Mouse (Mus musculus): Measurements from ENCODE around the gene Cenpm.
"Not testable (repeated sequence)": the region's sequence is repeated elsewhere in the genome, so short reads cannot be mapped to it uniquely, and the experiment has no call there.

Gene Cenpm

DNA sequence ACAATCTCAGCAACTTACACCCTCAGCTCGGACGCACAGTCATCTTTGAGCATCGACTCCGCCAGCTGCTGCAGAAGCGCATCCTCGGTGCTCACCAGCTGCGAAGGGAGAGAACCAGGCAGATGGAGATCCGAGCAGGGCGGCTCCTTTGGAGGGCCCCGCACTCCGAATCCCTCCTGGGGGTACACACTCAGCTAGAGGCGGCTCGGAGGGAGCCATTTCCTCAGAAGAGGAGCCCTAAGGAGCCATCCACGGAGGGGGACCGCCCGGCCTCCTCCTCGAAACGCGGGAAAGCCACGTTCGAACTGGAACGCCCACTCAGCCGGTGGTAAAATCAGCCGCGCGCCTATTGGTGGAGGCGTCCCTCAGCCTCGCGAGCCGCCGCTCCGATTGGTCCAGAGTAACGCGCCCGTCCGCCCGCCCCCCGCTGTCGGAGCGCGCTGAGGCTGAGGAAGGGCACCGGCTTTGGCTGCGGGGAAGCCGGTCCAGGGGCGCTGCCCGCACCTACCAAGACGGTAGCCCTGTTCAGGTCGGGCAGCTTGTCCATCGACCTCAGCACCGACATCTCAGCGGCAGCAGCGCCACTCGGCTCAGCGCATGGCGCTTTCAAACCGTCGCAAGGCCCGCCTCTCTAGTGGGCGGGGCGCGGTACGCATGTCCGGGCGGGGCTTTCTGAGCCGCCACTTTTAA, at the start of gene Cenpm:
Cenpm (minus strand) TSS at position 634 of the 690 bp plus-strand sequence.
- peak; percentile 94 for DNase-seq (ENCODE audit: low spot score)

DNA sequence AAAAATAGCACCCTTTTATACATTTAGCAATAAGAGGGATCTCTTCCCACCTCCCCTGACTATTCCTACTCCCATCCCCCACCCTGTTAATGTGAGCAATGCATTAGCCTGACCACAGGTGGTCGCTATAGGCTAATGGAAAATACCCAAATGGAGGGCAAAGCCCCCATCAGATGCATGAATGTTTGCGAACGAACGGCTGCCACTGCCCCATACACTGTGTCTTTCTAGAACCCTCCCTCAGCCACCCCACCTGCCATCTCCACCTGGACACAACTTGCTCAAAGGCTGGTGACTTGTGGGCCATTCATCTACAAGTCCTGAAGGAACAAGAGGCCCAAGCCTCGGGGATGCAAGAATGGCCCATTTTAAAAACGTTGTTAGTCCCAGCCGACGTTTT, 49.5 kb upstream of the Cenpm start:
- no peak for DNase-seq (ENCODE audit: low spot score)

DNA sequence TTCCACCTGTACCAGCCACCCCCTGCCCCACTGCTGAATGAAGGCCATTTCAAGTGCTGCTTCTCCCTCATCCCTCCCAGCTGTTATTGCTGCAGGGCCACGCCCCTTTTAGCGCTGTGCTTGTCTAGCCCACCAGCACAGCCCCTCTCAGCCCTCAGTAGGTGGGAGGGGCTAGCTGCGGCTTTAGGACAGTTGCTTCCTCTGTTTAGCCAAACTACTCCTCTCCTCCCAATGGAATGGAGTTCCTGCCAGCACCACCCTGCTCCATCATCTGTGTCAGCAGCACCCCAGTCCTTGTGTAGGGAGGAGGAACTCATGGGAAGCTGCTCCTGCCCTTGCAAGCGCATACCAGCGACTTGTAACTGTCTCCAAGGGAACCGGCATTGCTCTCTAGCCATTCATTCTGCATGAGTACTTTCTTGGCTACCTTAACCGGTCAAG, 48.7 kb upstream of the Cenpm start:
- no peak for DNase-seq (ENCODE audit: low spot score)

DNA sequence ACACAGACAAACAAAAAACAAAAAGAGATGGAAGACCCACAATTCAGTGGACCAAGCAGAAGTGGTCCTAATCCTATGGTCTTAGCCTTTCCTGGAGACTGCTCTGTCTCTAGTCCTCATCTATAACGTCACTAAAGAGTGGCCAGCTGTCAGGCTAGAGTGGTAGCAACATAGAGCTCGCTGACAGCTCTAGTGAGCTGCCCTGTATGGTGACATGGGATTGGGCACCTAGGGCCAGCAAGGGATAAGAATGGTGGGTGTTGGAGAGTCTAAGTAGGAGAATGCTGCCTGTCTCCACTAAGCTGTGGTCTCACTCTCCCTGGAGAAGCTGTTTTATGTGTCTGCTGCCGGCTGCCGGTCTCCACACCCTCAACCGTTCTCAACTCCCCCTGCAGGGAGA, 48.3 kb upstream of the Cenpm start:
- DNase-seq (ENCODE audit: low spot score): no peak

DNA sequence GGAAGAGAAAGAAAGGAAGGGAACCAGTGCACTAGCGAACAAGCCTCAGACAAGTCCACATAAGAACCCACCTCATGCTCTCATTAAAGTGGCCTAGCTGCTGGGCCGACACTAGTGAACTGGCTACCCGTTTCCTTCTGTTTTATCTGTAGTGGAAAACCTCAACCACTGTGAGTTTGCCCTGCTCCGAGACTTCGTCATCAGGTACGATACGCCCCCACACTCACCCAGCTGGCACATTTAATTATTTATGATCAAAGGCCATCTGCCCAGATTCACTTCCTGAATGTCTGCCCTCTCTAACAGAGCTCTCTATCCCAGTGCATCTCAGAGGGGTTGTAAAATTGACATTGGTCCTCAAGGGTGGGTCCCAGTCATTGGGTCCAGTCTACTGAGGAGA, 45.7 kb upstream of the Cenpm start:
- DNase-seq (ENCODE audit: low spot score): no peak

DNA sequence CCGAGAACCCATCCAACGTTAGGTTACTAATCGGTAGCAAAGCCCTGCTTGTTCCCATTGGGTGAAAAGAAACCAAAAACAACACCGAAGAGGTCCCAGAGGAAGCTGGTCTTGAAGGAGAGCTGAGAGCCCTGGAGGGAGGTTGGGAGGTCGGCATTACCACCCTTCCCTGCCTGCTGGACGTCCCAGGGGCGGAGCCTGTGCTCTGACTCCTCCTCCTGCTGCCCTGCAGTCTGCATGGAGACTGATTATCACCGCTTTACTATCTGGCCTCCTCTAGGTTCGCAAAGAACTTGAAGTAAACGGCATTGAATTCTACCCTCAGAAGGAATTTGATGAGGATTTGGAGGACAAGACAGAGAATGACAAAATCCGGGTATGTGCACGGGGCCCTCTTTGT, 41.6 kb upstream of the Cenpm start:
- DNase-seq (ENCODE audit: low spot score): no peak

DNA sequence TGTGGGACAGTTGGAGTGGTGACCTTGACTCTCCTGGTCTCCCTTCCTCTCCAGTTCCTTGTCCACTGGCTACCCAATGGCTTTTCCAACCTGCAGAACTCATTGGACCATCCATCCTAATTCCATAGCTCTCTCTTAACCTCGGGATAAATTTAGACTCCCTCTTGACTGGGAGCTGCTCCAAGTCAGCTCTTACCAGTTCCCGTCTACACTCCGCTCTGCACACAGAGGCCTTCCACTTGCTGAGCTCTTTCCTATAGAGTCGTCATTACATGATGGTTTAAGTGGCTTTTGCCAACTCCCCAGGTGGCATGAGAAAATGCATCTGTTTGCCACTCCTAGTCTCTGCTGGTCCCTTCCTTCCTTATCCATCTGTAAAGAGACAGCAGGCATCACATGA, 36.1 kb upstream of the Cenpm start:
- no peak for DNase-seq (ENCODE audit: low spot score)

DNA sequence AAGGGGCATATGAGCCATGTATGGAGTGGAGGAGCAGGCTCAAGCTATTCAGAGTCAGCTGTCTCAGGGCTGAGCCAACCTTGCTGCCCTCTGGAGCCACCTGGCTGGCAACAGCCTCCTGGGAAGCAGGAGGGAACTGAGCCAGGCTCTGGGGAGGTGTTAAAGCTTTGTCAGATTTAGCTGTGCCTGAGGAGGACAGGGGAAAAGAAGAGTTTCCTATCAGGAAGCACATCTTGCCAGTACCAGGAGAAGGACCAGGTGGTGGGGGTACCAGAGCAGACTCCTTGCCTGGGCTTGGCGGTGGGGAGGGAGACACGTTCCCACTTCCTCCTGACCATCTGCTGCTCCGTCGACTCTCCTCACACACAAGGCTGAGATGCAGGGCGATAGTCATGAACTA, 33.0 kb upstream of the Cenpm start:
- no peak for DNase-seq (ENCODE audit: low spot score)

DNA sequence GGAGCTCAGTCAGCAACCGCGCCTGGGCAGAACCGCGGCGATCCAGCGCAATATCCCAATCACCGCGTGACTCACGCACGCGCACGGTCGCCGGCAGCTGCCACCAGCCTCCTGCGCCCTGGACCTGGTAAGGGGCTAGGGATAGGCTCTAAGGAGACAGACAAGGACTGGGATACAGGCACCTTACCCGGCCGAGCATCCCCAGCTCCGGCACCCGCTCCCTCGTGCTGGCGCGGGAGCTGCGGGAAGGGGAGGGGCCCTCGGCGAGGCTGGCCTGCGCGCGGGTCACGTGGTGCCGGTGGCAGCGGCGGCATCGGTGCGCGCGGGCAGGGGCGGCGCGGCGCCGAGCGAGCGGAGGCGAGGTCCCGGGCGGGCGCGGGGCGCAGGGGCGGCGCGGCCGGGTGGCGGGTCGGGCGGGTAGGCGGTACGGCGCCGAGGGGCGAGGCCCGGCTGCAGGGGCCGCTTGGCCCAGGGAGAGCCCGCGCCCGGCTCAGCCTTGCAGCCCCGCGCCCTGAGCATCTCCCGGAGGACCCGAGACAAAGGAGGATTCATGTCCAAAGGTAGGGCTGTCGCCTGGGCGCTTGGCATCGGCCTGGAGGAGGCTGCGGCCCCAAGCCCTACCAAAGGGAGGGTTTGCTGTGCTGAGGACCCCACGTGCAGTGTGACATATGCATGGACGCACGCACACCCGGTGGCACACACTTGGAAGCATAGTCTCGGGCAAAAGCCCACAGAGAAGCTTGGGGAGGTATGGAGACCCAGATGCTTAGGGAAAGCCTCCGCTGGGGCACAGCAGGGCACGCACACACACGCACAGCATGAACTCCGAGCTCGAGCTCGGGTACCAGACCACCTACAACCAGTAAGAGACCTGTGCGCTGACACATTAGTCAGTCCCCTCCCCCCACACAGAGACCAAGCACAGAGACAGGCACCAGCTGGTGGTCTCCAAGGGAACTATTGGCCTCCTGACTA, 30.7 kb upstream of the Cenpm start:
- no peak for DNase-seq (ENCODE audit: low spot score)

DNA sequence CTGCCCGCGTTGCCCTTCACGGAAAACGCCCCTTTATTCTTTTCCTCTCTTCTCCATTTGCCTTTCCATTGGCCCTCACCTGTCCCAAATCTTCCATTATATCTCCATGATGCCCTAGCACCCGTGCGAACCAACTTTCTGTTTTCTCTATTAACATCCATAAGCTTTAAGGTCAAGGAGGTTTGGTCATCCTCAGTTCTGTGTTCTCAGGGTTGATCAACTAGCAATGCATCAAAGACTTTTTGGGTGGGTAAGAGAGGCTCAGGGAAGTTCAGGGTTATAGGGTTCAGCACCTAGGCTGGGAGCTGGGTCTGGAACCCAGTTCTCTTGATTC, 30.0 kb upstream of the Cenpm start, which contains the start of gene Sept3:
Sept3 (plus strand) TSS at position 301 of the 334 bp plus-strand sequence.
- DNase-seq (ENCODE audit: low spot score): no peak

DNA sequence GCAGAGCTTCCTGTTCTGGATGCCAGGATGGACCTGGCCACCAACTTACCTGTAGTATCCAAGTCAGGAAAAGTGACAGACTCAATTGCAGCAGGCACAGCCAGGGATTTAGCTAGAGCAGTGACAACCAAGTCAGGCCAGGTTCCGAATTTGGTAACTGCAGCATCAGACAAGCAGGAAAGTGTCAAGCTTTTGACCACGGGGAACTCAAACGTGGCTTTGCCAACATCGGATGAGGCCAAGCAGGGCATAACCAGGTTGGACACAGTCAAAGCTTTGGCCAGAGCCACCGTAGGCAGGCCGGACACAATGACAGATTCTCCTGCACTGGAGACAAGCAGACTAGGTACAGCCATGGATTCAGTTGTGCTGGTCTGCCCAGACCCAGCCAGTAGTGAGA, 27.7 kb upstream of the Cenpm start:
- no peak for DNase-seq (ENCODE audit: low spot score)

DNA sequence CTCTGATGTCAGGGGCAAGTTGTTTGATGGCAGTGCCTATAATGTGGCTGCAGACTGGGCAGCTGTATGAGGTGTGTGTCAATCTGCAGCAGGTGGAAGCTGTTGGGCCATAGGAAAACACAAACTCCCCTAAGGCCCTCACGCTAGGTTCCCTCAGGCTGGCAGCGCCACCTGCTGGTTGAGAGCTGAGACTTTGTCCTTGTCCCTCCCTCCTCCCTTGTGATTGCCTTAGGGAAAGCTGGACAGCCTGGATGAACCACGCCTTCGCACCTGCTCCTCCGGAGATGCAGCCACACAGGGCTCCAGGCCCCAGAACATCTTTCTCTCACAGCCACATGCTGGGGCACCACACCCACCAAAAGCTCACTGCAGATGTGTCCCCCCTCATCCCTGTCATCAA, 26.7 kb upstream of the Cenpm start:
- peak; percentile 39 for DNase-seq (ENCODE audit: low spot score)

DNA sequence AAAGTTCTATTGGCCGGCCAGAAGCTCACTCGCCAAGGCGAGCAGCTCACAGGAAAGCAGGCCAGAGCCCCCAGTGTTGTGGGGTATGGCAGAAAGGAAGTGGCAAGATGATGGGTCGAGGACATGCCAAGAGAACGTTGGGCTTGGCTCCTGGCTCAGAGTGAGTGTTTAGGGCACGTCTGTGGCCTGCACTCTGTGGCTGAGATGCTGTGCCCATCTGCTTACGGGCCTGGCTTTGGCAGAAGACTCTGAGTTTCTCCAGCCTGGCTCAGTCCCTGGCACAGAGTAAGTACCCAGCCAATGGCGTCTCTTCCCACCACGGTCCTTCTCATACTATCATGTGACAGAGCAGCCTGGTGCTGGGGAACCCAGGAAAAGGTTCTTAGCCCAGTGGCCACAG, 24.2 kb upstream of the Cenpm start:
- no peak for DNase-seq (ENCODE audit: low spot score)

DNA sequence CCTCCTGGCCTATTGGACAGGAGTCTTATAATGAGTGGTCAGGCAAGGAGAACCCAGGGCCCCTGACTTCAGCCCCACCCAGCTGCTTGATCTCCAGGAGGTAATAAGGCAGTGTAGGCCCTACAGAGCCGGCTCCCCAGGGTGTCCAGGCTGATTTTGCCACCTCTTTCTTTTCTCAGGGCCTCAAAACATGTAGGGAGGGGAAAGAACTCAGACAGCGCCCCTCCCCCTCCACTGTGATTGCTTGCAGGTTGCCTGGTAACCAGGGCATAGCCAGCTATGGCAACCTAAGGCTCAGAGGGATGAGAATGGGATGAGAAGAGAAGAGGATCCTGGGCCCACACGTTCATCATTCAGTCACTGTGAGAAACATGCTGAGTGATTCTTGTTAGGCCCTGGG, 23.6 kb upstream of the Cenpm start:
- no peak for DNase-seq (ENCODE audit: low spot score)

DNA sequence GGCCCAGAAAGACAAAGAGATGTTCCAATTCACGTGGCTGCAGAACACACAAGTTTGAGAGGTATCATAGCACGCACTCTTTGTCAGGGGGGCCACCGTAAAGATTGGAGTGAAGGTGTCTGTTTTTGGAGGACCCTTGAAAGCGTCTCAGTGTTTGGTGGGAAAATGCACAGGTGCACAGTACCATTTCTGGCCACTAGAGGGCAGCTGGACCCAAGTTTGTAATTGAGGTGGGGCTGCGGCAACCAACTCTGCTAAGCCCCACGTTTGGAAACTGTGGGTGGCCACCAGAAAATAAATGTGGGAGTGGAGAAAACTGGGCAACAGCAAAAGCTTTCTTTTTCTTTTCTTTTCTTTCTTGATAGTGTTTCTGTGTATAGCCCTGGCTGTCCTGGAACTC, 21.8 kb upstream of the Cenpm start:
- peak; percentile 41 for DNase-seq (ENCODE audit: low spot score)

DNA sequence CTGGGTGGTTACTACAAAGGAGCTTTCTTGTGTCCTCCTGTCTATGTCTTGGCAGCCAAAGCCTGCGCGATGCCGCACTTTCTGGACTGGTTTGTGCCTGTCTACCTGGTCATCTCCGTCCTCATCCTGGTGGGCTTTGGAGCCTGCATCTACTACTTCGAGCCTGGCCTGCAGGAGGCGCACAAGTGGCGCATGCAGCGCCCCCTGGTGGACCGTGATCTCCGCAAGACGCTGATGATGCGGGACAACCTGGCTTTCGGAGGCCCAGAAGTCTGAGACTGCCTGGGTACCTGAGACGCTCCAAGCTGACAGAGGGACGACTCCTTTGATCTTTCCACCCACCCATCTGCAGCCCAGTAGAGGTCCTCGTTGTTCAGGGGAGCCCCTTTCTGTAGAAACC, 15.0 kb upstream of the Cenpm start:
- peak; percentile 80 for DNase-seq (ENCODE audit: low spot score)

DNA sequence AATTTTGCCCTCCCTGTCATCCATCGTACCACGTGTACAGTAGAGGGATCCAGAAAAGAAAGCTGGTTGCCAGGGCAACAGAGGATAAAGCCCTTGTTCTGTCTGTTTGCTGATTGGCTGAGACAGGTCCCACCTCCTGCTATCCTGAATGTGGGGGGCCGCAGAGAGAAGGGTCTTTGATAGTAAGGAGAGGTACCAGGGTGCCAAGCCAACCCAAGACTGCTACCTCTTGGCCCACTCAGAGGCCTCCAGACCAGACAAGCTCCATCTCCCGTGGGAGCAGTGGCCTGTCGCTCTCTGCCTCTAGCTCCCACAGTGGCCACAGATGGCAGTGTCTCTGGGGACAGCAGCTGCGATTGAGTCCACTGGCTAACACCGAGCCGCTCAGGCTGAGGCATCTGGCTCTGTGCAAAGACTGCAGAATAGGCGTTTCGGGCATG, 11.4 kb upstream of the Cenpm start:
- no peak for DNase-seq (ENCODE audit: low spot score)

DNA sequence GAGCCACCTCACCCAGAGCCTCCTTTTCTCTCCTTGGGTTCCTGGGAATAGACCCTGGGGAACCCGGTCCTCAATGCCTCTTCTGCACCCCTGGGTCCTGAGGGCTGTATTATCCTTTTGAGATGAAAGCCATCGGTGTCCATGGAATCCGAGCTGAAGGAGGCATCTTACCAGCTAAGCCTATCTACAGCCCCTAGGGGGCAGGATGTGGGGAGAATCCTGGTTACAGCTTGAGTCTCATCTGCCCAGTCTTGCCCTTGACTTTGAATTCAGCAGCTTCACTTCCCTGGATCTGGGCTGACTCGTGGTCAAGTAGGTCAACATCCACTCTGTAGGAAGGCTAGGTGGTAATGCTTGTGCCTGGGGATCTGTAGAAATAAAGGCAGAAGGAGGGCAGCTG, 10.7 kb upstream of the Cenpm start:
- DNase-seq (ENCODE audit: low spot score): no peak

DNA sequence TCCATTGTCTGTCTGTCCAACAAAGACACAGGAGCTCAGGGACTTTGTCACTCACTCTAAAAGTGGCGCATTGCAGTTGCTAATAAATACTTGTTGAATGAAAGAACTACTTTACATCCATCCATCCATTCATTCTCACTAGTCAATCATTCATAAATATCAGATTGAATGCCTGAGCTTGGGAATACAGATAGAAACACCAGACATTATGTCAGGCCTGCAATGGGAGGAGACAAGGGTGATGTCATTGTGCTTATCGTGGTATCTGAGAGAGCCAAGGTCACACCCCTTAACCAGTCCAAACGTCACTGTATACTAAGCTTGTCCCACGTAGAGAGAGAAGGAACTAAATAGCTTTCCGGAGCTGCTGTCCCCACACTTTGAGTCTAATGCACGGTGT, 7.5 kb upstream of the Cenpm start, which contains the start of gene 1500009C09Rik:
1500009C09Rik (plus strand) TSS at position 301 of the 400 bp plus-strand sequence.
- no peak for DNase-seq (ENCODE audit: low spot score)

DNA sequence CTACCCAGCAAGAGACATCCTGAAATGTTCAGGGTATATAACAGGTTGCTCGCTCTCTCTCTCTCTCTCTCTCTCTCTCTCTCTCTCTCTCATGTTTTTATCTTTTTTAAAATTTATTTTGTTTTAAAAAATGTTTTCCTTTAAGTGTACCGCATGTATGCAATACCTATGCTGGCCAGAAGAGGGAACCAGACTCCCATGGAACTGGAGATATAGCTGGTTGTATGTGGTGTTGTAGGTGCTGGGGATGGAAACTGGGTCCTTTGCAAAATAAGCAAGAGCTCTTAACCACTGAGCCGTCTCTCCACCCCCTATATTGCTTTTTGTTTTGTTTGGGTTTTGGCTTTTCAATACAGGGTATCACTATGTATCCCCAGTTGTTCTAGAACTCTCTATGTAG, 7.0 kb upstream of the Cenpm start:
- no peak for DNase-seq (ENCODE audit: low spot score)

DNA sequence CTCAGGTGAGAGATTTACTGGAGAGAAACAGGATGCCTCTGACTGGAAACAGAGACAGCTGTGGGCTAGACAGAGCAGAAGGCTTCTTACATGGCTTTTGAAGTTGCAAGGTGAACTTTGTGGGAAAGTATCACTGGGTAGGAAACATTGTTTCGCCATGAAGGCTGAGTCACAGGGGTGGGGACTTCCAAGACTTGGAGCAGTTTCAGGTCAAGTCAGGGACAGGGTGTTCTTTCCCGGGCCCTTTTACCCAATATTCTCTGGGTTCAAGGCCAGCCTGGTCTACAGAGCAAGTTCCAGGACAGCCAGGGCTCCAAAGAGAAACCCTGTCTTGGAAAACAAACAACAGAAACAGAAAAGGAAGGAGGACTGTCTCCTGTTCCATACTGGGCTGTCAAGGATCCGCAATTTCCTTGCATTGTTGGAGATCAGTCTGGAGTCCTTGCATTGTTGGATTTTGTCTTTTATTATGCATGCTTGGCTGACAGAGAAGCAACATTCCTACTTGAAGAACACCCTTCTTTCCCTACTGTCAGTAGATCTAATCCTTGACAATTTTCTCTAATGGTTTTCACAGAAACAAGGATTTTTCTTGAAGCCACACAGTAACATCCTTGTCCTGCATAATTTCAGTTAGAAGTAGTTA, 2.7 kb upstream of the Cenpm start:
- DNase-seq (ENCODE audit: low spot score): peak; percentile 83

DNA sequence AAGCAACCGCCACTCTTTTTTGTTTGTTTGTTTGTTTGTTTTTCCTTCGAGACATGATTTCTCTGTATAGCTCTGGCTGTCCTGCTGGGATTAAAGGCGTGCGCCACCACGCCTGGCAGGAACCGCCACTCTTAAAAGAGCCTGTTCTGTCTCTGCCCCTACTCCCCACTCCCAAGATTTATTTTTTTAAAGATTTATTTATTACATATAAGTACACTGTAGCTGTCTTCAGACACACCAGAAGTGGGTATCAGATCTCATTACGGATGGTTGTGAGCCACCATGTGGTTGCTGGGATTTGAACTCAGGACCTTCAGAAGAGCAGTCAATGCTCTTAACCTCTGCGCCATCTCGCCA, 235 bp upstream of the Cenpm start:
- DNase-seq (ENCODE audit: low spot score): not testable (repeated sequence)

DNA sequence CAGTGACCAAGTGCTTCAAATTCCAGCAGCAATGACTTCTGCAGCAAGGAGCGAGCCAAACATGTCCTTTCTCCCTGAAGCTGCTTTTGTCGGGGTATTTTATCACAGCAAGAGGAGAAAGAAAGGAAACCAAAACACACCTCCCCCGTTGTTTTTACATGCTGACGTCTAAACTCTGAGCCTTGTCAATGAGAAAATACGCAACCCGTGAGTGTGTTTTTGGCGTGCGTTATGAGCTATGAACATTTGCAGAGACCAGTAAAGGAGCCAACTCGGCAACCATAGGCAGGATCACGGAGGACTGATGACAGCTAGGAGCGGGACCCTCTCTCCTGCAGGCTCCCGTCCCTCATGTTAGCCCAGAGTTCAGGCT, 820 bp downstream of the Cenpm start:
- DNase-seq (ENCODE audit: low spot score): no peak
